26 mouse cellular contexts compared by ENCODE assay signal in the genomic region with DNA sequence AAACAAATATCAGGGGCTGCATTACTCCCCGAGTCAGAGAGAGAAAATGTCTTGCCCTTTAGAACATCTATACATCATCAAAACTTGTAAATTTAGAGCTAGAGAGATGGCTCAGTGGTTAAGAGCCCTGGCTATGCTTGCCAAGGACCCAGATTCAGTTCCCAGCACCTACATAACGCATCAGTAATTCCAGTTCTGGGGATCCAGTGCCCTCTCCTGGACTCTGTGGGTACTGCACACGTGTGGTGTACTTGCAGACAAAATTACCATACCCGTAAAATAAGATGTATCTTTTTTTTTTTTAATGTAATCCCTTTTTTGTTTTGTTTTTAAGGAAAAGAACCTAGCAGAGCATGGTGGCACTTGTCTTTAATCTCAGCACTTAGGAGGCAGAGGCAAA. TPM values are rescaled to one million over a fixed set of nuclear protein-coding genes. Genes with fewer than 3 reads are reported as not detected.
DNase-seq lines count a peak whose midpoint lies in the region; ATAC-seq and TF ChIP-seq lines count a peak whose summit lies in the region.
"Had no signal": no experiment of that assay in that cellular context is flagged by ENCODE, and none has a peak within 500 bp of the region (broad histone marks: within the 10 kb centered on the region; RNA-seq: fewer than 3 reads in every experiment).

No protein-coding gene starts in this region.

- no peaks in the 10 kb centered on the region for H3K4me1 ChIP-seq in heart, adult 2 months (ENCODE audit: control insufficient read depth, insufficient read depth, low read length)
- no peaks in the 10 kb centered on the region for H3K4me1 ChIP-seq in liver, embryonic 14.5 days (replicated peaks; ENCODE audit: control insufficient read depth in 2 of 2, insufficient read depth in 2 of 2, low read length in 1 of 2)
- no peaks in the 10 kb centered on the region for H3K4me1 ChIP-seq in liver, embryonic 11.5 days (replicated peaks; ENCODE audit: control insufficient read depth, insufficient read depth, low read length)
- H3K4me1 ChIP-seq in E14TG2a.4 (replicated peaks; ENCODE audit: low read depth, low read length) (peaks cover 11% of the 10 kb centered on the region), MEL (ENCODE audit: control insufficient read depth in 1 of 2, insufficient read depth in 2 of 2, low read length in 2 of 2) (no peaks in the 10 kb centered on the region)
- H3K4me1 ChIP-seq in kidney, adult 2 months (ENCODE audit: control insufficient read depth, insufficient read depth, low read length): no peaks in the 10 kb centered on the region
- H3K4me1 ChIP-seq: heart, embryonic 13.5 days; megakaryocyte, embryonic 14.5 days; neural tube, embryonic 13.5 days; stomach, embryonic 15.5 days had no signal

- intact Hi-C loops in heart, adult 2 months (cut with DNase I): no loop called here

- no peaks in the 10 kb centered on the region for H3K27me3 ChIP-seq in heart, adult 2 months (ENCODE audit: control insufficient read depth, insufficient read depth, low read length)
- no peaks in the 10 kb centered on the region for H3K27me3 ChIP-seq in liver, embryonic 14.5 days (ENCODE audit: control insufficient read depth, insufficient read depth, low read length)
- no peaks in the 10 kb centered on the region for H3K27me3 ChIP-seq in liver, embryonic 11.5 days (replicated peaks; ENCODE audit: control insufficient read depth, insufficient read depth, low read length)
- H3K27me3 ChIP-seq in E14TG2a.4 (ENCODE audit: insufficient read depth, low read length) (peaks cover 4% of the 10 kb centered on the region), MEL (ENCODE audit: control insufficient read depth in 1 of 2, insufficient read depth in 2 of 2, low read length in 2 of 2) (no peaks in the 10 kb centered on the region)
- no peaks in the 10 kb centered on the region for H3K27me3 ChIP-seq in kidney, adult 2 months (replicated peaks; ENCODE audit: control insufficient read depth, insufficient read depth, low read length)
- H3K27me3 ChIP-seq: heart, embryonic 13.5 days; limb, embryonic 12.5 days; megakaryocyte, embryonic 14.5 days; neural tube, embryonic 13.5 days; stomach, embryonic 15.5 days had no signal

- no peak for TF ChIP-seq POLR2A in heart, adult 2 months (IDR thresholded peaks at IDR 0.05; ENCODE audit: insufficient read depth, low read depth, low read length)
- TF ChIP-seq POLR2A in MEL (IDR thresholded peaks at IDR 0.05; ENCODE audit: control insufficient read depth in 1 of 2, insufficient read depth in 1 of 2, low read depth in 1 of 2, low read length in 2 of 2, poor library complexity in 1 of 2): no peak
- TF ChIP-seq POLR2A in kidney, adult 2 months (IDR thresholded peaks at IDR 0.05; ENCODE audit: low read depth, low read length): no peak

- no peak for ATAC-seq in liver, embryonic 14.5 days (ENCODE audit: insufficient read depth)
- no peak for ATAC-seq in liver, embryonic 11.5 days (replicated peaks; ENCODE audit: low FRiP score)
- ATAC-seq: hindbrain, postnatal 0 days had no signal

- no peaks in the 10 kb centered on the region for H3K36me3 ChIP-seq in heart, adult 2 months (ENCODE audit: control insufficient read depth, insufficient read depth, low read length)
- H3K36me3 ChIP-seq in liver, embryonic 14.5 days (replicated peaks; ENCODE audit: control insufficient read depth, insufficient read depth, low read depth): no peaks in the 10 kb centered on the region
- no peaks in the 10 kb centered on the region for H3K36me3 ChIP-seq in liver, embryonic 11.5 days (ENCODE audit: control insufficient read depth, insufficient read depth, low read length)
- H3K36me3 ChIP-seq in E14TG2a.4 (ENCODE audit: insufficient read depth, low read length) (no peaks in the 10 kb centered on the region), MEL (ENCODE audit: control insufficient read depth in 1 of 2, insufficient read depth in 2 of 2, low read length in 2 of 2) (no peaks in the 10 kb centered on the region)
- no peaks in the 10 kb centered on the region for H3K36me3 ChIP-seq in kidney, adult 2 months (ENCODE audit: control insufficient read depth, insufficient read depth, low read length)
- H3K36me3 ChIP-seq: heart, embryonic 13.5 days; limb, embryonic 12.5 days; neural tube, embryonic 13.5 days; stomach, embryonic 15.5 days had no signal

- H3K4me3 ChIP-seq in heart, adult 2 months: no peak overlapping the region
- no peak overlapping the region for H3K4me3 ChIP-seq in liver, embryonic 14.5 days (ENCODE audit: insufficient read depth in 1 of 2, low read depth in 2 of 2, low read length in 2 of 2)
- no peak overlapping the region for H3K4me3 ChIP-seq in liver, embryonic 11.5 days (ENCODE audit: low read depth, low read length)
- H3K4me3 ChIP-seq in E14TG2a.4 (replicated peaks; ENCODE audit: low read length): no peak overlapping the region
- no peak overlapping the region for H3K4me3 ChIP-seq in MEL (ENCODE audit: control insufficient read depth in 1 of 2, insufficient read depth in 1 of 2, low read depth in 2 of 2, low read length in 2 of 2)
- H3K4me3 ChIP-seq in kidney, adult 2 months (ENCODE audit: insufficient read depth, low read depth, low read length): no peak overlapping the region
- H3K4me3 ChIP-seq: heart, embryonic 13.5 days; limb, embryonic 12.5 days; megakaryocyte, embryonic 14.5 days; myocyte; neural tube, embryonic 13.5 days; stomach, embryonic 15.5 days had no signal

- TF ChIP-seq RAD21 in MEL (IDR thresholded peaks at IDR 0.05; ENCODE audit: low read depth, low read length): peak; percentile 27

- no peak overlapping the region for H3K9ac ChIP-seq in heart, adult 2 months (ENCODE audit: low read depth, low read length)
- H3K9ac ChIP-seq in liver, embryonic 14.5 days (replicated peaks): no peak overlapping the region
- H3K9ac ChIP-seq in liver, embryonic 11.5 days (ENCODE audit: low read depth, low read length): no peak overlapping the region
- H3K9ac ChIP-seq in MEL (ENCODE audit: control insufficient read depth, low read depth, low read length, poor library complexity, severe bottlenecking): no peak overlapping the region
- H3K9ac ChIP-seq: heart, embryonic 13.5 days; limb, embryonic 12.5 days; neural tube, embryonic 13.5 days; stomach, embryonic 15.5 days had no signal

- DNase-seq in heart, adult 2 months: no peak
- DNase-seq in heart, adult 8-10 months (ENCODE audit: low spot score): no peak
- DNase-seq in liver, embryonic 14.5 days (ENCODE audit: low read depth in 3 of 3, low spot score in 3 of 3): no peak
- no peak for DNase-seq in liver, embryonic 11.5 days (ENCODE audit: low spot score)
- DNase-seq in MEL (ENCODE audit: low read depth, low spot score): peak; percentile 34
- DNase-seq in adrenal gland, adult 2 months: no peak
- DNase-seq in kidney, adult 2 months: no peak
- DNase-seq: adrenal gland, postnatal 36 days; cerebellum, adult 11 months; cerebellum, postnatal 10 days; heart, postnatal 14 days; kidney, adult 18-20 months; kidney, postnatal 10 days; lung, postnatal 36 days; midbrain, embryonic 14.5 days had no signal

- H3K27ac ChIP-seq in heart, adult 2 months: no peak overlapping the region
- H3K27ac ChIP-seq in liver, embryonic 14.5 days: no peak overlapping the region
- no peak overlapping the region for H3K27ac ChIP-seq in liver, embryonic 11.5 days (ENCODE audit: low read depth, low read length)
- H3K27ac ChIP-seq in MEL (ENCODE audit: control insufficient read depth, low read depth, low read length): no peak overlapping the region
- no peak overlapping the region for H3K27ac ChIP-seq in kidney, adult 2 months (ENCODE audit: insufficient read depth, low read depth, low read length)
- H3K27ac ChIP-seq: heart, embryonic 13.5 days; hindbrain, postnatal 0 days; limb, embryonic 12.5 days; neural tube, embryonic 13.5 days; stomach, embryonic 15.5 days had no signal

- no peaks in the 10 kb centered on the region for H3K79me2 ChIP-seq in heart, adult 2 months (replicated peaks; ENCODE audit: control insufficient read depth, insufficient read depth, low read length)
- no peaks in the 10 kb centered on the region for H3K79me2 ChIP-seq in MEL (ENCODE audit: control insufficient read depth, insufficient read depth, low read length, poor library complexity)

- 95% methylated on average over 4 of the region's 4 CpGs for WGBS in heart, adult 2 months
- WGBS in liver, embryonic 14.5 days (ENCODE audit: insufficient replicate concordance): 66% methylated on average over 4 of the region's 4 CpGs
- 84% methylated on average over 4 of the region's 4 CpGs for WGBS in liver, embryonic 11.5 days
- WGBS in kidney, adult 2 months: 92% methylated on average over 4 of the region's 4 CpGs

- peak; percentile 40 for TF ChIP-seq CTCF in heart, adult 2 months (IDR thresholded peaks at IDR 0.05)
- TF ChIP-seq CTCF in liver, embryonic 14.5 days (IDR thresholded peaks at IDR 0.05; ENCODE audit: low read depth): peak; percentile 33
- peak; percentile 68 for TF ChIP-seq CTCF in E14TG2a.4 (conservative IDR thresholded peaks at IDR 0.05; ENCODE audit: low read length)
- peak; percentile 39 to 62 (median 41) for TF ChIP-seq CTCF in MEL (IDR thresholded peaks at IDR 0.05 in 2 of 3, conservative IDR thresholded peaks at IDR 0.05 in 1 of 3; ENCODE audit: control insufficient read depth in 1 of 3, insufficient read depth in 1 of 3, low read depth in 2 of 3, low read length in 3 of 3, poor library complexity in 1 of 3, severe bottlenecking in 1 of 3)
- TF ChIP-seq CTCF in kidney, adult 2 months (conservative IDR thresholded peaks at IDR 0.05; ENCODE audit: insufficient read depth, insufficient read length, low read depth, low read length): no peak

- no peaks in the 10 kb centered on the region for H3K9me3 ChIP-seq in liver, embryonic 14.5 days (ENCODE audit: control insufficient read depth, low read length)
- H3K9me3 ChIP-seq in liver, embryonic 11.5 days (ENCODE audit: control insufficient read depth, low read length): no peaks in the 10 kb centered on the region
- H3K9me3 ChIP-seq in E14TG2a.4 (ENCODE audit: low read length) (peaks cover 6% of the 10 kb centered on the region), MEL (replicated peaks; ENCODE audit: insufficient read depth, low read length) (no peaks in the 10 kb centered on the region; the same call in 1 of the 2 replicates)
- H3K9me3 ChIP-seq: stomach, embryonic 15.5 days had no signal

- H3K4me2 ChIP-seq in liver, embryonic 14.5 days (ENCODE audit: low read depth): no peak overlapping the region
- no peak overlapping the region for H3K4me2 ChIP-seq in liver, embryonic 11.5 days
- H3K4me2 ChIP-seq: heart, embryonic 13.5 days; limb, embryonic 12.5 days; neural tube, embryonic 13.5 days; stomach, embryonic 15.5 days had no signal

- no peak for TF ChIP-seq EP300 in heart, adult 2 months (IDR thresholded peaks at IDR 0.05; ENCODE audit: insufficient read depth, low read depth, low read length)
- TF ChIP-seq EP300 in liver, embryonic 14.5 days (IDR thresholded peaks at IDR 0.05; ENCODE audit: low read depth): no peak
- no peak for TF ChIP-seq EP300 in MEL (IDR thresholded peaks at IDR 0.05; ENCODE audit: low read depth in 1 of 2, low read length in 2 of 2)

RNA-seq across cellular contexts. Expression of a gene that starts 21.9 kb away (rescaled TPM):
- not detected for total RNA-seq in heart, adult 2 months (2021)
- 0.10 TPM in 1 of 2 replicates, not detected in the other for polyA plus RNA-seq in heart, adult 2 months (2012; rRNA removed)
- not detected for total RNA-seq in heart, adult 8-10 months (2022)
- polyA plus RNA-seq in liver, embryonic 14.5 days (2012; rRNA removed): 0.06 TPM in 1 of 2 replicates, not detected in the other
- not detected in 2 replicates for polyA plus RNA-seq in liver, embryonic 14.5 days (2014; fragmentation: Nextera tagmentation; extraction: Ambion mirVana)
- polyA plus RNA-seq in liver, embryonic 11.5 days (2014; fragmentation: Nextera tagmentation; extraction: Ambion mirVana): 1.0 TPM in 2 replicates
- total RNA-seq in MEL (2012; rRNA removed): not detected in 2 replicates
- not detected for polyA plus RNA-seq in MEL (2012; ENCODE audit: insufficient read depth in 1 of 2, insufficient read length in 2 of 2, low read depth in 1 of 2, low replicate concordance in 2 of 2, missing spikeins in 1 of 2)
- not detected for total RNA-seq in adrenal gland, adult 2 months (2021)
- 0.04 and 0.07 TPM in 2 replicates for polyA plus RNA-seq in adrenal gland, adult 2 months (2012; rRNA removed)
- polyA plus RNA-seq in kidney, adult 2 months (2012; rRNA removed): 0.08 and 0.30 TPM in 2 replicates
- total RNA-seq: adrenal gland, postnatal 36 days; gastrocnemius, adult 18-20 months; heart, postnatal 14 days had no signal
- polyA plus RNA-seq: liver, embryonic 16.5 days; myocyte; thymus, postnatal 0 days had no signal
